Mouse (Mus musculus): ENCODE data around the gene Atp6v0e. TPM values are rescaled to one million over a fixed set of nuclear protein-coding genes. Genes with fewer than 3 reads are reported as not detected.

Atp6v0e gene
- polyA plus RNA-seq, 1 experiment, result 99.8 TPM

- TF ChIP-seq POLR2A (IDR thresholded peaks at IDR 0.05; ENCODE audit: borderline replicate concordance, insufficient read depth, low read length) (no peak), CTCF (IDR thresholded peaks at IDR 0.05; ENCODE audit: borderline replicate concordance, insufficient read depth, low read depth, low read length) (peak; percentile 41; the same call in 1 of the 2 replicates)
- WGBS, result 14% methylated on average over 14 of the region's 14 CpGs
- Histone ChIP-seq H3K27me3 (ENCODE audit: control insufficient read depth, insufficient read depth, low read length) (no peaks in the 10 kb centered on the region), H3K27ac (ENCODE audit: insufficient read depth, low read length) (peak overlapping the region; percentile 98), H3K4me1 (ENCODE audit: control insufficient read depth, insufficient read depth, low read length) (peaks cover 26% of the 10 kb centered on the region), H3K4me3 (replicated peaks; ENCODE audit: insufficient read depth, low read depth, low read length) (no peak overlapping the region)
- peak; percentile 78 to 90 for DNase-seq
These were observed 12.3 kb upstream of the Atp6v0e start for GRCm38 (mm10) chr17:26650451-26651363.

GRCm38 (mm10) chr17:26658854-26659572, 4.0 kb upstream of the Atp6v0e start:
- WGBS, result 18% methylated on average over 21 of the region's 21 CpGs
- Histone ChIP-seq H3K4me1 (ENCODE audit: control insufficient read depth, insufficient read depth, low read length) (peaks cover 13% of the 10 kb centered on the region), H3K27ac (ENCODE audit: insufficient read depth, low read length) (0 out of 2 replicates have a peak overlapping the region, but pooled peaks have one; percentile 16), H3K4me3 (replicated peaks; ENCODE audit: insufficient read depth, low read depth, low read length) (no peak overlapping the region), H3K27me3 (ENCODE audit: control insufficient read depth, insufficient read depth, low read length) (no peaks in the 10 kb centered on the region)
- TF ChIP-seq POLR2A (IDR thresholded peaks at IDR 0.05; ENCODE audit: borderline replicate concordance, insufficient read depth, low read length), result no peak
- no peak for TF ChIP-seq CTCF (IDR thresholded peaks at IDR 0.05; ENCODE audit: borderline replicate concordance, insufficient read depth, low read depth, low read length)
- peak; percentile 29 to 41 for DNase-seq

- TF ChIP-seq POLR2A (IDR thresholded peaks at IDR 0.05; ENCODE audit: borderline replicate concordance, insufficient read depth, low read length) (no peak), CTCF (IDR thresholded peaks at IDR 0.05; ENCODE audit: borderline replicate concordance, insufficient read depth, low read depth, low read length) (no peak)
- peak in 1 of 2 experiments; percentile 22 for DNase-seq
- 0 out of 2 replicates have a peak overlapping the region, but pooled peaks have one; percentile 16 for H3K27ac ChIP-seq (ENCODE audit: insufficient read depth, low read length)
These were observed 3.5 kb upstream of the Atp6v0e start for GRCm38 (mm10) chr17:26659573-26659915.

GRCm38 (mm10) chr17:26660192-26660912, 2.7 kb upstream of the Atp6v0e start:
- Histone ChIP-seq H3K27ac (ENCODE audit: insufficient read depth, low read length) (no peak overlapping the region), H3K4me1 (ENCODE audit: control insufficient read depth, insufficient read depth, low read length) (peaks cover 13% of the 10 kb centered on the region), H3K27me3 (ENCODE audit: control insufficient read depth, insufficient read depth, low read length) (no peaks in the 10 kb centered on the region), H3K4me3 (replicated peaks; ENCODE audit: insufficient read depth, low read depth, low read length) (no peak overlapping the region)
- DNase-seq, result peak; percentile 90 to 92
- peak; percentile 83 for TF ChIP-seq CTCF (IDR thresholded peaks at IDR 0.05; ENCODE audit: borderline replicate concordance, insufficient read depth, low read depth, low read length)
- no peak for TF ChIP-seq POLR2A (IDR thresholded peaks at IDR 0.05; ENCODE audit: borderline replicate concordance, insufficient read depth, low read length)
- WGBS, result 23% methylated on average over 20 of the region's 21 CpGs

More at GRCm38 (mm10) chr17:26659573-26659915, 3.5 kb upstream of the Atp6v0e start:
- 29% methylated on average over 3 of the region's 3 CpGs for WGBS
- Histone ChIP-seq H3K27me3 (ENCODE audit: control insufficient read depth, insufficient read depth, low read length) (no peaks in the 10 kb centered on the region), H3K4me3 (replicated peaks; ENCODE audit: insufficient read depth, low read depth, low read length) (no peak overlapping the region), H3K4me1 (ENCODE audit: control insufficient read depth, insufficient read depth, low read length) (peaks cover 13% of the 10 kb centered on the region)

- TF ChIP-seq CTCF (IDR thresholded peaks at IDR 0.05; ENCODE audit: borderline replicate concordance, insufficient read depth, low read depth, low read length) (no peak), POLR2A (IDR thresholded peaks at IDR 0.05; ENCODE audit: borderline replicate concordance, insufficient read depth, low read length) (no peak)
- 72% methylated on average over 5 of the region's 5 CpGs for WGBS
- Histone ChIP-seq H3K4me1 (ENCODE audit: control insufficient read depth, insufficient read depth, low read length) (peaks cover 13% of the 10 kb centered on the region), H3K27me3 (ENCODE audit: control insufficient read depth, insufficient read depth, low read length) (no peaks in the 10 kb centered on the region), H3K27ac (ENCODE audit: insufficient read depth, low read length) (no peak overlapping the region), H3K4me3 (replicated peaks; ENCODE audit: insufficient read depth, low read depth, low read length) (no peak overlapping the region)
- DNase-seq, result peak in 1 of 2 experiments; percentile 18
These were observed 827 bp upstream of the Atp6v0e start for GRCm38 (mm10) chr17:26662204-26662603.

- no peaks in the 10 kb centered on the region; the same call in 1 of the 2 replicates for H3K4me1 ChIP-seq (ENCODE audit: control insufficient read depth, insufficient read depth, low read length)
- H3K27me3 ChIP-seq (ENCODE audit: control insufficient read depth, insufficient read depth, low read length), result no peaks in the 10 kb centered on the region
- H3K4me3 ChIP-seq (replicated peaks; ENCODE audit: insufficient read depth, low read depth, low read length), result no peak overlapping the region
- TF ChIP-seq CTCF (IDR thresholded peaks at IDR 0.05; ENCODE audit: borderline replicate concordance, insufficient read depth, low read depth, low read length), result no peak
- TF ChIP-seq POLR2A (IDR thresholded peaks at IDR 0.05; ENCODE audit: borderline replicate concordance, insufficient read depth, low read length), result no peak
- WGBS, result 68% methylated on average over 4 of the region's 4 CpGs
- peak in 1 of 2 experiments; percentile 6 for DNase-seq
- no peak overlapping the region for H3K27ac ChIP-seq (ENCODE audit: insufficient read depth, low read length)
These were observed 2.6 kb downstream of the Atp6v0e start for GRCm38 (mm10) chr17:26665600-26665999.

GRCm38 (mm10) chr17:26671268-26671667, 8.2 kb downstream of the Atp6v0e start:
- no peaks in the 10 kb centered on the region for H3K27me3 ChIP-seq (ENCODE audit: control insufficient read depth, insufficient read depth, low read length)
- 35% methylated on average over 4 of the region's 4 CpGs for WGBS
- H3K4me1 ChIP-seq (ENCODE audit: control insufficient read depth, insufficient read depth, low read length), result no peaks in the 10 kb centered on the region
- DNase-seq, result no peak
- TF ChIP-seq POLR2A (IDR thresholded peaks at IDR 0.05; ENCODE audit: borderline replicate concordance, insufficient read depth, low read length), result no peak
- TF ChIP-seq CTCF (IDR thresholded peaks at IDR 0.05; ENCODE audit: borderline replicate concordance, insufficient read depth, low read depth, low read length), result no peak
- H3K4me3 ChIP-seq (replicated peaks; ENCODE audit: insufficient read depth, low read depth, low read length), result no peak overlapping the region
- no peak overlapping the region; the same call in 1 of the 2 replicates for H3K27ac ChIP-seq (ENCODE audit: insufficient read depth, low read length)

Data from cerebellum, adult 2 months (tissue).